Mouse (Mus musculus) adrenal gland, adult 10 weeks (tissue): Measurements from ENCODE around the gene Fam240a. TPM values are rescaled to one million over a fixed set of nuclear protein-coding genes. Genes with fewer than 3 reads are reported as not detected.

Experiments used
- polyA plus RNA-seq: library from polyadenylated mRNA; stranded (reverse); fragments of 350-450 nt; fragmentation: Illumina TruSeq; extraction: RNeasy Lipid Tissue Mini Kit (QIAGEN cat#74804); gene quantifications from one replicate; pipeline ENCODE4 v1.2.3, GENCODE M21; 2014; ENCODE audit warnings: low read depth, low replicate concordance

Gene Fam240a
- polyA plus RNA-seq: not detected

DNA sequence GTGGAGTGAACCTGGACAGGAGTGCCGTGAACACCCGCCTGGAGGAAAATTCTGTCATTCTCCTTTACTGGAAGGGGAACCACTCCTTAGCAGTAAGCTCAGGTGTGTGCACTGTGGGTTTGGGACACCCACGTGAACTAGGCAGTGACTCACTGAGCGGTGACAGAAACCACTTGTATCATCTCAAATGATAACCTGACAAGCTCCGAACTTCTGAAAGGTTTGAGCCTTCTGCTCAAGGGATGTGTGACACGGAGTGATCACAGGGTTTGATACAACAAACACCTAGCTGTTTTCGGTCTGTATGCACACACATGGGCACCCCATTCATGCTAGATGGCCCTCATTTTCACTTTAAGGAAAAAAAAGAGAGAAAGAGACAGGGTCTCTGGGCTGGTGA is at the start of gene Fam240a:
TSS of gene Fam240a (minus strand) at position 76 of the 400 bp plus-strand sequence.

GRCm38 (mm10) chr9:110951397-110951796 is 34.7 kb upstream of the Fam240a start, which contains the start of gene Lrrc2:
Lrrc2 (plus strand) TSS chr9:110951545.

DNA sequence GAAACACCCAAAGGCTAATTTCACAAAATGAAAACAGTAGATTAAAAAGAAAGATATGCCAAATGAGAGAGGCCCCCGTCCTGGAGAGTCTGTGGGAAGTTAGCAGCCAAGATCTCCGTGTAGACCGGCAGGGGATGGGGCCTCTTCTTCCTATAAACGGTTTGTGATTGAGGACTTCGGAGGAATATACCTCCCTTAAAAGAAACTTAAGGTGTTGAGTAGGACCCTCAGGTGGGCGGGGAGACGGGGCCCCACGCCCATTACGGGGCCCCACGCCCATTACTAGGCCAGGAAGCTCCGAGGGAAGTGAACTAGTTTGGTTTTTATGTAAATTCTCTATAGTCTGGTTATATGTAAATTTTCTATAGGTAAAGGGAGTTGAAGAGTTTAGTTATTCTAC is 29.3 kb upstream of the Fam240a start, which contains the start of gene Tdgf1:
TSS of gene Tdgf1 (minus strand) at position 233 of the 400 bp plus-strand sequence.

DNA sequence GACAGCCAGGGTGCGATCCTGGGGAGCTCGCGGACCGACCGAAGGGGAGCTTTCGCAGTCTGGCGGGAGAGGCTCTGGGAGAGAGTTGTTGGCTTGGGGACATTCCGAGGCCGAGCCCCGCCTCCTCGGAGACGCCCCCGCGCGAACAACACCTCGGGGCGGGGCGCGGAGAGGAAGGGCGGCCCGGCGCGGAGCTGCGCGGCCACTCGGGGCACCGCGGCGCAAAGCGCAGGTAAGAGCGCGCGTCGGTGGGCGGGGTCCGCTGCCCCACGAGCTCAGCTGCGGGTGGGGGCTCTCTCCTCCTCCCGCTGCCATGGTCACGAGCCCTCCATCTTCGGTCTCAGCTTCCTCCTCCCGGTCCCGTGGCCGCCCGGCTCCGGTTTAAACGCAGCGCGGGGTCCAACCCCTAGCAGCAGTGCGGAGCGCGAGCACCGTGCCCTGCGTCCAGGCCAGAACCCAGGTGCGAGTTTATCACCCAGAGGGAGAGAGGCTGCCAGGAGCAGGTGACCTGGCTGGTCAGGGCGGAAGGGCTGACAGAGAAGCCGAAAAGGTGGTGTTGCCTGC is 36.6 kb downstream of the Fam240a start, which contains the start of gene Tmie:
TSS of gene Tmie (minus strand) at position 116 of the 564 bp plus-strand sequence.

DNA sequence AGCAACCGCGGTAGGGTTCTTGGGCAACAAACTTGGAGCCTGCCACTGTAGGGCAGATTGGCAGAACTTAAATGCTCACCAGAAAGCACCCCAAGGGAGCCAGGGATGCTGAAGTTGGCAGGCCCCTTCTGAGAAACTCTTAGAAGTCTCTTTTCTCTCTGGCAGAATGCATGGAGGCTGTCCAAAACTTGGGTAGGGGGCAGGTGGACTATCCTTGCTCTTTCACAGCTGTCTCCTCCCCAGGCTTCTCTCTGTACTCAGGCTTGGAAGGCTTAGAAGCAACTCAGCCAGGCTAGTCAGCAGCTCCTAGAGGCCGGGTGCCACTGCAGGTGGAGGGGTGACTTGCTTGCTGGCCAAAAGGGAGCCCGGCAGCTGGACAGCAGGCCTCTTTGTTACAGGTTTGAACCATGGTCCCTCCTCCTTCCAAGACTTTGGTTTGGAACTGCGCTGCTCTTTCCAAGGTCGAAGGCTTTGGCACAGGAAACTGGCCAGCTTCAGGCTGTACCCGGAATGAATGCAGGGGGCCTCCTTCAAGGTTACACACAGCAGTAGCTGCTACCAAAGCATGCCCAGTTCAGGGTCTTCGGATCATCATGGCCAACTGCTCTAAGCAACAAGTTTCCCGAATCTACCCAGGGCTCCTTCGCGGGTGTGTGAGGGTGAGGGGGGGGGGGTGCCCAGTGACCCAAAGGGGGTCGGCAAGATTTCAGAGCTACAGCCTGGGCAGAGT is 37.3 kb downstream of the Fam240a start, which contains the start of gene Als2cl:
TSS of gene Als2cl (plus strand) at position 680 of the 730 bp plus-strand sequence.

Other genes starting within 250 kb of the Fam240a start
- not detected for gene Myl3, start 175.0 kb downstream of the Fam240a start, polyA plus RNA-seq
- gene Pth1r, start 169.7 kb downstream of the Fam240a start, polyA plus RNA-seq: not detected
- not detected for gene Prss42, start 118.7 kb downstream of the Fam240a start, polyA plus RNA-seq
- not detected for gene Prss44, start 102.9 kb downstream of the Fam240a start, polyA plus RNA-seq
- gene Prss43, start 90.2 kb downstream of the Fam240a start, polyA plus RNA-seq: not detected
- not detected for gene Prss45, start 82.3 kb downstream of the Fam240a start, polyA plus RNA-seq
- gene Prss46, start 72.4 kb downstream of the Fam240a start, polyA plus RNA-seq: not detected
- gene Prss50, start 58.9 kb downstream of the Fam240a start, polyA plus RNA-seq: not detected
- gene Als2cl, start 37.0 kb downstream of the Fam240a start, polyA plus RNA-seq: 2.3 TPM
- gene Tmie, start 36.7 kb downstream of the Fam240a start, polyA plus RNA-seq: 0.87 TPM
- gene Tdgf1, start 29.3 kb upstream of the Fam240a start, polyA plus RNA-seq: 0.41 TPM
- 36.4 TPM for gene Lrrc2, start 34.7 kb upstream of the Fam240a start, polyA plus RNA-seq
- gene Rtp3, start 73.7 kb upstream of the Fam240a start, polyA plus RNA-seq: 3.6 TPM
- 4.1 TPM for gene Ltf, start 102.4 kb upstream of the Fam240a start, polyA plus RNA-seq
- 3.4 TPM for gene Ccrl2, start 140.7 kb upstream of the Fam240a start, polyA plus RNA-seq
- gene Lrrfip2, start 200.7 kb upstream of the Fam240a start, polyA plus RNA-seq: 66.7 TPM